Mouse (Mus musculus): Measurements from ENCODE around the gene Lsg1.

DNA sequence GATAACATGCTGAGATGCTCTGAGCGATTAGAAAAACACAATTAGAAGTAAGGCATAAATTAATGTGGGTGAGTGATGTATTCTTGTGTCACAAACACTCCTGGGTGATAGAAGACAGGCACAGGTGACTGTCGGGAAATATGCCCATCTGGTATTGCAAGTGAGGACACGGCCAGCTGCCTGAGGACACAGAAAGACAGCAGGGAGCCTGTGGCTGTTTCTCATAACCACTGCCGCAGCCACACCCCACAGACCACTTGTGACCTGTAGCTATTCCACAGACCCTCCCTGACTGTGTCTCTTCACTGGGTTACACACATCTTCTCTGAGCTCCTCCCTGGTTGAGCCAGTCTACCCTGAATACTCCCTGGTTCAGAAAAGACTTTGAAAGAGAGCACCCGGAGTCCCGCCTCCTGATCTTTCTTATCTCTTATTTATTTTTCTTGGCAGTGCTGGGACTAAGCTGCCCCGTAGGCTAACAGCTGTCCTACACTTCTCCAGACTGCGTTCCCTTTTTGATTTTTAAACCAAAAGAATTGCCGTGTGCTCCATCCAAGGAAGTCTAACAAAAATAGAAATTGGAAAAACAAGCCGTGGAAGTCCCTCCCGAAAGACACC, 69.6 kb downstream of the Lsg1 start:
- no peak for TF ChIP-seq POLR2A (IDR thresholded peaks at IDR 0.05; ENCODE audit: low read depth, low read length)
- no peak for TF ChIP-seq CTCF (IDR thresholded peaks at IDR 0.05; ENCODE audit: extremely low read depth, insufficient read length, insufficient replicate concordance, low read depth, low read length)
